Mouse (Mus musculus) C2C12 (cell line): ENCODE measurements around the gene Pbld1.

Experiments
- CTCF ChIP-seq: IDR thresholded peaks from one replicate; pipeline ENCODE4 v1.5.1; 2011; ENCODE audit not compliant: control insufficient read depth, insufficient read depth, insufficient read length
- MAX ChIP-seq: IDR thresholded peaks from one replicate; pipeline ENCODE4 v1.6.1; 2011; ENCODE audit warnings: mild to moderate bottlenecking, control low read depth
- USF1 ChIP-seq: IDR thresholded peaks from one replicate; pipeline ENCODE4 v1.6.1; 2011; ENCODE audit warnings: low read depth, mild to moderate bottlenecking, control low read depth, moderate library complexity

- no peak for TF ChIP-seq CTCF
- TF ChIP-seq USF1: no peak
- TF ChIP-seq MAX: no peak
These were observed 32.4 kb upstream of the Pbld1 start for GRCm38 (mm10) chr10:63027376-63028161.
